In genomic region chr7:4842077-4842476, GRCm38 (mm10) we compare ENCODE assay signal across 1 mouse cellular context.
TF ChIP-seq lines count a peak whose summit lies in the region.

No protein-coding gene starts in this region.

TF ChIP-seq in CH12.LX, 34 proteins besides CTCF, POLR2A, EP300 and RAD21:
- TF ChIP-seq BHLHE40 (IDR thresholded peaks at IDR 0.05; ENCODE audit: low read depth, low read length) (no peak), MEF2A (IDR thresholded peaks at IDR 0.05; ENCODE audit: borderline replicate concordance, low read depth, low read length) (no peak), IRF4 (IDR thresholded peaks at IDR 0.05; ENCODE audit: low read depth, low read length) (no peak), USF2 (conservative IDR thresholded peaks at IDR 0.05; ENCODE audit: low read depth, low read length) (no peak), ZC3H11A (IDR thresholded peaks at IDR 0.05; ENCODE audit: low read depth, low read length) (no peak), JUN (IDR thresholded peaks at IDR 0.05; ENCODE audit: insufficient read depth, low read depth, low read length) (no peak)
